Mouse (Mus musculus) liver, embryonic 11.5 days (tissue): ENCODE results near the gene Dnah7c. TPM values are rescaled to one million over a fixed set of nuclear protein-coding genes. Genes with fewer than 3 reads are reported as not detected.
"Not testable (repeated sequence)": the region's sequence is repeated elsewhere in the genome, so short reads cannot be mapped to it uniquely, and the experiment has no call there.

ENCODE experiments used
- ATAC-seq: fragments of 200-750 bp; cut with Nextera tagmentation; replicated peaks from 2 replicates; pipeline ENCODE4 v1.8.0; 2017; ENCODE audit warnings: moderate number of reproducible peaks, mild to moderate bottlenecking, moderate TSS enrichment, moderate library complexity; ENCODE audit not compliant: low FRiP score
- DNase-seq: peaks from one replicate; pipeline ENCODE4 v3.0.0-alpha.2; 2017; ENCODE audit warnings: low spot score
- H3K27ac ChIP-seq: fragments of 300-500 bp; sonication (generic); 2 replicates; pipeline ENCODE4 v1.5.1; 2014; ENCODE audit warnings: mild to moderate bottlenecking, low read depth, low read length, control low read depth
- H3K27me3 ChIP-seq: fragments of 300-500 bp; sonication (generic); replicated peaks from 2 replicates; pipeline ENCODE4 v1.6.1; 2014; ENCODE audit warnings: low read length, mixed read lengths; ENCODE audit not compliant: control insufficient read depth, insufficient read depth
- H3K36me3 ChIP-seq: fragments of 300-500 bp; sonication (generic); 2 replicates; pipeline ENCODE4 v1.6.1; 2014; ENCODE audit warnings: mild to moderate bottlenecking, low read length, moderate library complexity, mixed read lengths; ENCODE audit not compliant: control insufficient read depth, insufficient read depth
- H3K4me1 ChIP-seq: fragments of 300-500 bp; sonication (generic); replicated peaks from 2 replicates; pipeline ENCODE4 v1.6.1; 2014; ENCODE audit warnings: low read length, mixed read lengths; ENCODE audit not compliant: control insufficient read depth, insufficient read depth
- H3K4me2 ChIP-seq: fragments of 300-500 bp; sonication (generic); 2 replicates; pipeline ENCODE4 v1.6.1; 2014; ENCODE audit warnings: mild to moderate bottlenecking, control low read depth, moderate library complexity
- H3K4me3 ChIP-seq: fragments of 300-500 bp; sonication (generic); 2 replicates; pipeline ENCODE4 v1.5.1; 2014; ENCODE audit warnings: low read depth, low read length, control low read depth
- H3K9ac ChIP-seq: fragments of 300-500 bp; sonication (generic); 2 replicates; pipeline ENCODE4 v1.6.1; 2014; ENCODE audit warnings: low read depth, low read length, control low read depth
- H3K9me3 ChIP-seq: fragments of 300-500 bp; sonication (generic); 2 replicates; pipeline ENCODE4 v1.6.1; 2016; ENCODE audit warnings: low read length, inconsistent platforms, mixed read lengths; ENCODE audit not compliant: control insufficient read depth
- WGBS: fragments of 180-500 bp; shearing (Covaris S2); extraction: QIAGEN DNeasy Blood & Tissue Kit; methylation state at CpG from one replicate; pipeline ENCODE4 v1.1.7; 2014; 5-methylcytosine and 5-hydroxymethylcytosine counted together
- polyA plus RNA-seq: library from polyadenylated mRNA; unstranded; fragments of >200 nt; fragmentation: Nextera tagmentation; extraction: Ambion mirVana; gene quantifications from 2 replicates; pipeline ENCODE4 v1.2.1, GENCODE M21; 2014

Dnah7c gene
- polyA plus RNA-seq, 1 experiment from 2014 or later: 0.04 TPM

DNA sequence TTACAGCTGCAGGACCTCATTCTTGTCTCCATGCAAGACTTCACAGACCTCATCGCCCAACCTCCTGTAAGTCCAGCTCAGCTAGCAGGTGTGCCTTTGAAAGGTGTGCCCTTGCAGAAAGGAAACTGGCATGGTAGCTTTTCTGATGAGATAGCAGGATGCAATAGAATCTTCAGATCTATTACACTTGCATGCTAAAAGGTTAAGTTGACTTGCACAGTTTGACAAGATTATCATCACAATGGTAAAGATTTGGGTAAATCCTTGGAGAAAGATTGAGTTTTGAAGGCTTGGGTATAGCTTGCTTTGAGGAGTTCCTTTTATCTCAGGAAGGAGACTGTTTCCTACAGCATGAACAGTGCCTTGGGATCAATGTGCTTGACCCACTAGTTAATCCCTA is 89.3 kb downstream of the Dnah7c start:
- WGBS: 76% methylated on average over 1 of the region's 1 CpGs
- not testable (repeated sequence) for H3K27me3 ChIP-seq, H3K27ac ChIP-seq, H3K9me3 ChIP-seq, H3K36me3 ChIP-seq, ATAC-seq, H3K4me1 ChIP-seq, H3K4me2 ChIP-seq, DNase-seq, H3K9ac ChIP-seq, H3K4me3 ChIP-seq

DNA sequence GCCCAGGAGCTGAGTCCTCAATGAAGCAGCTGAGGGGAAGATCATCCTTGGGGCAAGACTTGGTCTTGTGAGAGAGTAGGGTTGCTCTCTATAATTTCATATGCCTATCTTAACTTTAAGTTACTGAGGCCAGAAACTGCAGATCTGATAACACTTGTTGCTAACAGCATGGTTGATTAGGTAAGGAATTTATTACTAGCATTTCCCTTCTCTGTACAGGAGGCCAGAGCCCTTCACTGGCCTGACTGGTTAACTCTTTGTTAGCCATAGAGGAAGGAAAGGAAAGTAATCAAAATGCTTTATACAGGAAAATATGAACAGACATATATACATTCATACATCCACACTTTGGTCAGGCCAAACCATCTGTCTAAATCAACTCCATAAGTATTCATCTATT is 95.6 kb downstream of the Dnah7c start:
- H3K4me3 ChIP-seq: no peak overlapping the region
- no peaks in the 10 kb centered on the region for H3K27me3 ChIP-seq
- ATAC-seq (no peak), DNase-seq (no peak)
- no peaks in the 10 kb centered on the region for H3K36me3 ChIP-seq
- no peaks in the 10 kb centered on the region for H3K9me3 ChIP-seq
- H3K4me1 ChIP-seq: no peaks in the 10 kb centered on the region
- no peak overlapping the region for H3K9ac ChIP-seq
- H3K27ac ChIP-seq: no peak overlapping the region
- no peak overlapping the region for H3K4me2 ChIP-seq

DNA sequence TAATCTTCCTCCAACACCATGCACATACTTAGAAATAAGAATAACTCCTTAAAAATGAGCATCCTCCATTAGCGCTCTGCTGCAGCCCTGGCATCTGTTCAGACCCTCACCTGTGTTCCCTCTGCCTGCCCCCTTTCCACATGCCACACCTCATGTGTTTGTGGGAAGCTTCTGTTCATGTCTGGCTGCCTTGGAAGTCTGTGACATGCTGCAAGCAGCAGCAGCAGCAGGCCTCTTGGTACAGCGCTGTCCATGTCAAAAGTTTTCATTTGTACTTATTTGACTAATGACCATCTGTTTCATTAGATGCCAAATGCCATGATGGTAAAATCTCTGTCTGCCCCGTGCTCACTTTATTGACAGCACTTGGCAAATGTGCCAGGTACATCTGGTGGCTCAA is 101.1 kb downstream of the Dnah7c start:
- WGBS: 53% methylated on average over 3 of the region's 3 CpGs

DNA sequence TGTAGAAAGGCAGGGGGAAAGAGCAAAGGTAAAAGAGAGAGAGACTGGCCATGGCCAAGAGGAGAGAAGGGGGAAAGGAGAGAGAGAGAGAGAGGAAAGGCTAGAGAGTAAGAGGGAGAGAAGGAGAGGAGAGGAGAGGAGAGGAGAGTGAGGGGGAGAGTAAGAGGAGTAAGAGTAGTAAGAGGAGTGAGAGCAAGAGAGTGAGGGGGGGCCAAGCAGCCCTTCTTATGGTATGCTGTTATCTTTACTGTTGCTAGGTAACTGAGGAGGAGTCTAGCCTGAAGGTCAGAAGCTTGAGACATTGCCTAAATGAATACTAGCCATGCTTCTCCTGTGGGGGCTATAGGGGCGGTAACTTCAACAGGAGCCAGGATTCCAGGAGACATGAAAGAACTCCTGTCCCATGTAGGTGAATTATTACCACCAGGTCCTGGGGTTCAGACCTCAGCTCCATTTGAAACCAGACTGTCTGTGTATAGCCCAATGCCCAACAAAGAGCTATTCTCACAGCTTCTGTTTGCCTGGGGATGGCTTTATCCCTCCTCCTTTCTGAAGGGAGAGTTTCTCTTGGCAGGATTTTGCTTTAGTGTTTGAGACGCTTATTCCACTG is 119.5 kb downstream of the Dnah7c start:
- no peaks in the 10 kb centered on the region for H3K9me3 ChIP-seq
- no peaks in the 10 kb centered on the region for H3K36me3 ChIP-seq
- no peak overlapping the region for H3K4me3 ChIP-seq
- no peak overlapping the region for H3K27ac ChIP-seq
- H3K4me2 ChIP-seq: no peak overlapping the region
- no peak overlapping the region for H3K9ac ChIP-seq
- H3K4me1 ChIP-seq: no peaks in the 10 kb centered on the region
- H3K27me3 ChIP-seq: no peaks in the 10 kb centered on the region
- ATAC-seq (no peak), DNase-seq (no peak)
- WGBS: 67% methylated on average over 2 of the region's 2 CpGs

More for the DNA sequence above, 101.1 kb downstream of the Dnah7c start:
- not testable (repeated sequence) for H3K4me2 ChIP-seq, DNase-seq, H3K27me3 ChIP-seq, H3K4me3 ChIP-seq, H3K9ac ChIP-seq, H3K4me1 ChIP-seq, H3K36me3 ChIP-seq, H3K27ac ChIP-seq, ATAC-seq, H3K9me3 ChIP-seq

DNA sequence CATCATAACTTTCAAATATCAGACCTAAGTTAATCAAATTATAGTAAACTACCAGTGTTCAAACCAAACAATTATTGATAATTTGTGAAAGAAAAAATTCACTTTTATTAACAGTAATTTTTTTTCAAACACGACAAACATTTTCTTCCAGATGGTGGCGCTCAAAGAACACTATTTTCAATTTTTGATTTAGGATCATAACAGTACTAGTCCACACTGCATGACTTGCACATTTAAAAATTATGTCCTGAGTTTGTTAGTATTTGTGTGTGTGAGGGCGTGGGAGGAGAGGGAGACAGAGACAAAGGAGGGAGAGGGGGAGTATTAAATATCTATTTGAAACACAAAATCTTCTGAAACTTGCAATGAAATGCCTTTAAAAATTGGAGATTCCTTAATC is 155.0 kb downstream of the Dnah7c start:
- WGBS: 38% methylated on average over 3 of the region's 3 CpGs
- Histone ChIP-seq H3K27me3 (no peaks in the 10 kb centered on the region), H3K9ac (no peak overlapping the region), H3K27ac (no peak overlapping the region), H3K36me3 (no peaks in the 10 kb centered on the region), H3K9me3 (no peaks in the 10 kb centered on the region), H3K4me3 (no peak overlapping the region), H3K4me2 (no peak overlapping the region), H3K4me1 (no peaks in the 10 kb centered on the region)
- DNase-seq (no peak), ATAC-seq (no peak)

DNA sequence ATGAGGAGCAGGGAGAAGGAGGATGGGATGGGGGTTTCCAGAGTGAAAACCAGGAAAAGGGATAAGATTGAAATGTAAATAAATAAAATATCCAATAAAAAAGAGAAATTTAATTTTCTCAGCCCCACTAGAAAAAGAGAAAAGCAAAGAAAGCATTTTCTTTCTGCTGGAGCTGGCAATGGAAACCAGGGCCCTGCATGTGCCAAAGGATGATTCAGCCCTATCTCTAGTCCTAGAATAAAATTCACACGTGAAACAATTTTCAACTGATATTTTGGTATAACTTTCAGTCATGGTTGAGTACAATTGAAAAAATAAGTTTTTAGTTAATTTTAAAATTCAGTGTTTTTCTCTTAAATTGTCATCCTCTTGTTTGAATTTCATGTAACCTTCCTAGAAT is 168.4 kb downstream of the Dnah7c start:
- H3K27ac ChIP-seq, DNase-seq, H3K4me3 ChIP-seq, H3K27me3 ChIP-seq, H3K36me3 ChIP-seq, H3K9ac ChIP-seq, H3K4me1 ChIP-seq, H3K9me3 ChIP-seq, H3K4me2 ChIP-seq, ATAC-seq: not testable (repeated sequence)
- 80% methylated on average over 1 of the region's 1 CpGs for WGBS

DNA sequence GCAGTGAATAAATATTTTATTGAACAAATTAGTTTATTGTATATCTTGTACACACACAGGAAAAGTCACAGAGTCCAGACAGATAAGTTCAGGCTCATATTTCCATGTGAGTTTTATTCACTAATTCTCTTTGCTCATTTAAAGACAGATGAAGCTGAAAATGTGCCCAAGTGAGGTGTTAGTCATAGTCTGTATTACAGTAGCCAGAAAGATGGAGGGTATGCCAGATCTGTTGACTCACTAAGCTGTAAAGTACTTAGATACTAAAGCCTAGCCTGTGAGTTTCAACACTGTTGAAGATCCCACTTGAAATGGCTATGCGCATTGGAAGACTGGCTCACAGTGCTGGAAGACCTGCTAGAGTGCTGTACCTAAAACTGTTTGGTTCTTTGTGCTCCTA is 171.0 kb downstream of the Dnah7c start:
- not testable (repeated sequence) for ATAC-seq, H3K27me3 ChIP-seq, H3K4me1 ChIP-seq, H3K4me2 ChIP-seq, H3K27ac ChIP-seq, DNase-seq, H3K9ac ChIP-seq, H3K4me3 ChIP-seq, H3K36me3 ChIP-seq, H3K9me3 ChIP-seq
- WGBS: 71% methylated on average over 1 of the region's 1 CpGs

DNA sequence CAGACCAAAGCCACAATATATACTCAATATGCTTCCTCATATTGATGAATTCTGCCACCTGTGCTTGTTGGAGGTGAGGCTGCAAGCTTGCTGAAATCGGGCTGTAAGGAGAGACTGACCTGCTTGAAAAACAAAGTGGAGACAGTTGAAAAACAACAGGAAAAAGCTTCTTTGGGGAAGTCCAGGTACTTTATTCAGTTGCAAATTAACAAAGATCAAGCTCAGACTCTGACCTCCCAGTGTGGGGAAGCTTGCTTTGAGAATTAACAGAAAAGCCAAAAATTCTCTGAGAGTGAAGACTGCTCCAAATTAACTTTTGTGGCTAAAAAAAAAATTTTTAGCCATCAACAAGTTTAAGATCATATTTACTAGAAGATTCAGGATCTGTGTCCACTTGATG is 194.9 kb downstream of the Dnah7c start:
- H3K9me3 ChIP-seq: no peaks in the 10 kb centered on the region
- no peaks in the 10 kb centered on the region for H3K27me3 ChIP-seq
- H3K36me3 ChIP-seq: no peaks in the 10 kb centered on the region
- no peak for ATAC-seq
- 82% methylated on average over 1 of the region's 1 CpGs for WGBS
- H3K4me2 ChIP-seq: no peak overlapping the region
- no peak overlapping the region for H3K4me3 ChIP-seq
- H3K4me1 ChIP-seq: no peaks in the 10 kb centered on the region
- DNase-seq: no peak
- H3K9ac ChIP-seq: no peak overlapping the region
- no peak overlapping the region for H3K27ac ChIP-seq

DNA sequence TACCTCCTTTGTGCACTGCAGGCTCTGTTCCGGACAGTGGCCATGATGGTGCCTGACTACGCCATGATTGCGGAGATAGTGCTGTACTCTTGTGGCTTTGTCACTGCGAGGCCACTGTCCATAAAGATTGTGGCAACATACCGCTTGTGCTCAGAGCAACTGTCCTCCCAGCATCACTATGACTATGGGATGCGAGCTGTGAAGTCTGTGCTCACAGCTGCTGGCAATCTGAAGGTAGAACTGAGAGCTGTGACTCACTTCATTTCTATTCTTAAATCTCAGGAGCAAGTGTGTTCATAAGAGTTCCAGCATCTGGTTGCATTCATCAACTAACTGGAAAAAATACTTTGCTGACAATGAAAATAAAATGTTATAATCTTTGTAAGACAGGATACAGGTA is 200.5 kb downstream of the Dnah7c start:
- not testable (repeated sequence) for H3K4me1 ChIP-seq, H3K9ac ChIP-seq, H3K36me3 ChIP-seq, H3K4me2 ChIP-seq, H3K27ac ChIP-seq, H3K9me3 ChIP-seq, ATAC-seq, DNase-seq, H3K27me3 ChIP-seq, H3K4me3 ChIP-seq
- 87% methylated on average over 6 of the region's 6 CpGs for WGBS
